Mouse (Mus musculus) lung, embryonic 16.5 days (tissue): ENCODE measurements at regions not wholly inside any gene's neighbourhood (a gene's known extent, or its start where the extent isn't known, plus 50 kb on each side); places are given as distances from the start of the nearest gene placed in this dataset.

ENCODE experiments used
- ATAC-seq: fragments of 200-750 bp; cut with Nextera tagmentation; 2 replicates; pipeline ENCODE4 v1.8.0; 2017; ENCODE audit warnings: low read depth, mild to moderate bottlenecking, moderate library complexity
- H3K27ac ChIP-seq: fragments of 300-500 bp; sonication (generic); 2 replicates; pipeline ENCODE4 v1.5.1; 2014; ENCODE audit warnings: mild to moderate bottlenecking, control low read depth, low read length
- H3K27me3 ChIP-seq: fragments of 300-500 bp; sonication (generic); 2 replicates; pipeline ENCODE4 v1.6.1; 2014; ENCODE audit warnings: low read depth, low read length, mixed read lengths; ENCODE audit not compliant: control insufficient read depth, insufficient read depth
- H3K36me3 ChIP-seq: fragments of 300-500 bp; sonication (generic); 2 replicates; pipeline ENCODE4 v1.6.1; 2014; ENCODE audit warnings: low read length; ENCODE audit not compliant: control insufficient read depth, insufficient read depth
- H3K4me1 ChIP-seq: fragments of 300-500 bp; sonication (generic); replicated peaks from 2 replicates; pipeline ENCODE4 v1.6.1; 2014; ENCODE audit warnings: low read length, mixed read lengths; ENCODE audit not compliant: control insufficient read depth, insufficient read depth
- H3K4me2 ChIP-seq: fragments of 300-500 bp; sonication (generic); 2 replicates; pipeline ENCODE4 v1.6.1; 2014; ENCODE audit warnings: low read depth, low read length, control low read depth
- H3K4me3 ChIP-seq: fragments of 300-500 bp; sonication (generic); 2 replicates; pipeline ENCODE4 v1.5.1; 2014; ENCODE audit warnings: mild to moderate bottlenecking, low read length, control low read depth
- H3K9ac ChIP-seq: fragments of 300-500 bp; sonication (generic); 2 replicates; pipeline ENCODE4 v1.6.1; 2014; ENCODE audit warnings: low read length, control low read depth
- H3K9me3 ChIP-seq: fragments of 300-500 bp; sonication (generic); 2 replicates; pipeline ENCODE4 v1.6.1; 2016; ENCODE audit warnings: low read length; ENCODE audit not compliant: control insufficient read depth
- WGBS: fragments of 180-500 bp; shearing (Covaris S2); extraction: QIAGEN DNeasy Blood & Tissue Kit; methylation state at CpG from one replicate; pipeline ENCODE4 v1.1.7; 2014; 5-methylcytosine and 5-hydroxymethylcytosine counted together

GRCm38 (mm10) chr4:142898994-142899393 lies 313.8 kb downstream of the Prdm2 start:
- no peak for ATAC-seq
- no peaks in the 10 kb centered on the region for H3K27me3 ChIP-seq
- H3K36me3 ChIP-seq, result no peaks in the 10 kb centered on the region
- H3K9ac ChIP-seq, result no peak overlapping the region
- WGBS, result 50% methylated on average over 1 of the region's 1 CpGs
- H3K27ac ChIP-seq, result no peak overlapping the region
- H3K4me2 ChIP-seq, result no peak overlapping the region
- H3K4me3 ChIP-seq, result no peak overlapping the region
- peaks cover 9% of the 10 kb centered on the region for H3K9me3 ChIP-seq
- H3K4me1 ChIP-seq, result peaks cover 1% of the 10 kb centered on the region; the same call in 1 of the 2 replicates

DNA sequence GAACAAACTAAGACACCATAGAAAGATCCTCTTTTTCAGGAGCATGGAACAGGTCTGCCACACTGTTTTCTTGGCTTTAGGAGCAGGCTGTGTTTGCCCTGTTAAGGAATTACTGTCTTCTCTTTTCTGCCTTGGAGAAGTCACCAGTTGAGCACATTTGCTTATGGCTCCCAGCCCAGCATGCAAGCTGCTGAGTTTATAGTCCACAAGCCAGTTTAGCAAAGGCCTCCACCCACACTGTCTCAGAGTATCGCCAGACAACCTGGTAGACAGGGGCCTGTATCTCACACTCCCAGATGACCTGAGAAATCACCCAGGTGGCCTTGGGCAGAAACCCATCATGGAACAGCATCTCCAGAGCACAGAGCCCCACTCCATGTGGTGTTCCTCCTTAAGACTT lies 322.1 kb downstream of the Prdm2 start:
- H3K4me1 ChIP-seq, result peaks cover 5% of the 10 kb centered on the region; the same call in 1 of the 2 replicates
- no peak overlapping the region for H3K9ac ChIP-seq
- no peak for ATAC-seq
- no peak overlapping the region for H3K27ac ChIP-seq
- 91% methylated on average over 1 of the region's 1 CpGs for WGBS
- no peak overlapping the region for H3K4me2 ChIP-seq
- no peak overlapping the region for H3K4me3 ChIP-seq
- H3K9me3 ChIP-seq, result no peaks in the 10 kb centered on the region
- H3K36me3 ChIP-seq, result no peaks in the 10 kb centered on the region
- H3K27me3 ChIP-seq, result no peaks in the 10 kb centered on the region

- WGBS, result 65% methylated on average over 4 of the region's 4 CpGs
- no peak overlapping the region for H3K4me2 ChIP-seq
- no peak overlapping the region for H3K4me3 ChIP-seq
- H3K27me3 ChIP-seq, result no peaks in the 10 kb centered on the region
- ATAC-seq, result no peak
- H3K36me3 ChIP-seq, result no peaks in the 10 kb centered on the region
- H3K27ac ChIP-seq, result no peak overlapping the region
- no peaks in the 10 kb centered on the region for H3K9me3 ChIP-seq
- H3K9ac ChIP-seq, result no peak overlapping the region
- H3K4me1 ChIP-seq, result peaks cover 5% of the 10 kb centered on the region; the same call in 1 of the 2 replicates
Observed at GRCm38 (mm10) chr4:142888891-142889290, 323.9 kb downstream of the Prdm2 start.

DNA sequence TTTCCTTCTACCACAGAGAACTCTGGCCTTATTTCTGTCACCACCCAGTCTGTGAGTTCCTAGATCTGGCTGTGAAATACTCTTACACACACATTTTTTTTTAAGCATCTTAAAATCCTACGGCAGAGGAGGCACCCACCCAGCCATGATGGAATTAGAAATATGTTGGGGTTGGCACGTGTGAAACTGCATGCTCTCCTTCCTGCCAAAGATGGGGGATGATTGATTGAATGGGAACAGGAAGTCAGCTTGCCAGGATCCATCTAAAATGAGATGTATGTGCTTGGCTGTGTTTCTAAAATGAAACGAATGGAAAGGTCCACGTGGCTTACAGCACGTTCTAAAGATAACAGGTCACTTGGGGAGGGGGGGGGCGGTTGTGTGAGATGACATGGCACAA lies 324.9 kb downstream of the Prdm2 start:
- 27% methylated on average over 6 of the region's 6 CpGs for WGBS
- peak; percentile 55 for ATAC-seq
- Histone ChIP-seq H3K9me3 (no peaks in the 10 kb centered on the region), H3K27ac (no peak overlapping the region), H3K4me3 (no peak overlapping the region), H3K4me2 (no peak overlapping the region), H3K36me3 (no peaks in the 10 kb centered on the region), H3K4me1 (peaks cover 5% of the 10 kb centered on the region; the same call in 1 of the 2 replicates), H3K9ac (no peak overlapping the region), H3K27me3 (no peaks in the 10 kb centered on the region)

GRCm38 (mm10) chr4:142880323-142880759 lies 332.5 kb downstream of the Prdm2 start:
- H3K4me1 ChIP-seq, result no peaks in the 10 kb centered on the region
- H3K27ac ChIP-seq, result no peak overlapping the region
- H3K9ac ChIP-seq, result no peak overlapping the region
- 13% methylated on average over 2 of the region's 2 CpGs for WGBS
- H3K4me2 ChIP-seq, result no peak overlapping the region
- H3K27me3 ChIP-seq, result no peaks in the 10 kb centered on the region
- ATAC-seq, result peak; percentile 80
- H3K9me3 ChIP-seq, result no peaks in the 10 kb centered on the region
- no peak overlapping the region for H3K4me3 ChIP-seq
- H3K36me3 ChIP-seq, result no peaks in the 10 kb centered on the region

- Histone ChIP-seq H3K27ac (no peak overlapping the region), H3K4me3 (no peak overlapping the region), H3K4me2 (no peak overlapping the region), H3K9me3 (no peaks in the 10 kb centered on the region), H3K27me3 (no peaks in the 10 kb centered on the region), H3K9ac (no peak overlapping the region), H3K36me3 (no peaks in the 10 kb centered on the region), H3K4me1 (no peaks in the 10 kb centered on the region)
- no peak for ATAC-seq
- 83% methylated on average over 3 of the region's 3 CpGs for WGBS
Observed at GRCm38 (mm10) chr4:142876151-142876550, 336.6 kb downstream of the Prdm2 start.

GRCm38 (mm10) chr4:142875105-142875504 lies 337.7 kb downstream of the Prdm2 start:
- no peak overlapping the region for H3K4me3 ChIP-seq
- no peak overlapping the region for H3K4me2 ChIP-seq
- no peak overlapping the region for H3K9ac ChIP-seq
- H3K27me3 ChIP-seq, result no peaks in the 10 kb centered on the region
- 59% methylated on average over 5 of the region's 5 CpGs for WGBS
- no peaks in the 10 kb centered on the region for H3K36me3 ChIP-seq
- H3K9me3 ChIP-seq, result no peaks in the 10 kb centered on the region
- no peak for ATAC-seq
- no peak overlapping the region for H3K27ac ChIP-seq
- H3K4me1 ChIP-seq, result no peaks in the 10 kb centered on the region

DNA sequence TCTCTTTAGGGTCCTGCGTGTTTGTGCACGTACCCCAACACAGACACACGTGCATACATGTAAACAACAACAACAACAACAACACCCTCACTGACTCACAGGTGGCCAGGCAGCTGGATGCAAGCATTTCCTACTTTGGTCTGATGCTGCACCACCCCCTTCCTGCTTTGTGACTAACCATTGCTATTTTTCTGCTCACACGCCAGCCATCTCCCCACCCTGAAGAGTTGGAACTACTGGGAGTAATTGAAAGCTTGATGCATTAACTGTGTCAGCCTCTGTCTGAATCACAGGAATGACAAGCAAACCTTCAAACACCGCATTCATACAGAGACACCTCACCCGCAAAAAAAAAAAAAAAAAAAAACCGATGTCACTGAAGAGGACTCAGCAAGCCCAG lies 346.5 kb downstream of the Prdm2 start:
- Histone ChIP-seq H3K4me2 (no peak overlapping the region), H3K36me3 (no peaks in the 10 kb centered on the region), H3K9me3 (no peaks in the 10 kb centered on the region), H3K4me3 (no peak overlapping the region), H3K9ac (no peak overlapping the region), H3K27me3 (no peaks in the 10 kb centered on the region), H3K27ac (no peak overlapping the region), H3K4me1 (peaks cover 3% of the 10 kb centered on the region; the same call in 1 of the 2 replicates)
- 78% methylated on average over 7 of the region's 7 CpGs for WGBS
- ATAC-seq, result no peak

GRCm38 (mm10) chr4:142865593-142865992 lies 347.2 kb downstream of the Prdm2 start:
- H3K9me3 ChIP-seq, result no peaks in the 10 kb centered on the region
- H3K27me3 ChIP-seq, result no peaks in the 10 kb centered on the region
- H3K4me3 ChIP-seq, result no peak overlapping the region
- H3K9ac ChIP-seq, result no peak overlapping the region
- peaks cover 3% of the 10 kb centered on the region; the same call in 1 of the 2 replicates for H3K4me1 ChIP-seq
- no peak for ATAC-seq
- no peak overlapping the region for H3K27ac ChIP-seq
- WGBS, result 79% methylated on average over 2 of the region's 2 CpGs
- no peaks in the 10 kb centered on the region for H3K36me3 ChIP-seq
- H3K4me2 ChIP-seq, result no peak overlapping the region

- H3K4me3 ChIP-seq, result no peak overlapping the region
- no peaks in the 10 kb centered on the region for H3K36me3 ChIP-seq
- no peak overlapping the region for H3K4me2 ChIP-seq
- no peaks in the 10 kb centered on the region for H3K27me3 ChIP-seq
- ATAC-seq, result peak; percentile 72; the same call in 1 of the 2 replicates
- peak overlapping the region; percentile 11 for H3K27ac ChIP-seq
- WGBS, result 39% methylated on average over 5 of the region's 5 CpGs
- H3K9ac ChIP-seq, result no peak overlapping the region
- peaks cover 3% of the 10 kb centered on the region; the same call in 1 of the 2 replicates for H3K4me1 ChIP-seq
- H3K9me3 ChIP-seq, result no peaks in the 10 kb centered on the region
Observed at GRCm38 (mm10) chr4:142863939-142864338, 348.9 kb downstream of the Prdm2 start.
